Mouse (Mus musculus): ENCODE measurements around the gene Ankrd33b.

Ankrd33b gene

DNA sequence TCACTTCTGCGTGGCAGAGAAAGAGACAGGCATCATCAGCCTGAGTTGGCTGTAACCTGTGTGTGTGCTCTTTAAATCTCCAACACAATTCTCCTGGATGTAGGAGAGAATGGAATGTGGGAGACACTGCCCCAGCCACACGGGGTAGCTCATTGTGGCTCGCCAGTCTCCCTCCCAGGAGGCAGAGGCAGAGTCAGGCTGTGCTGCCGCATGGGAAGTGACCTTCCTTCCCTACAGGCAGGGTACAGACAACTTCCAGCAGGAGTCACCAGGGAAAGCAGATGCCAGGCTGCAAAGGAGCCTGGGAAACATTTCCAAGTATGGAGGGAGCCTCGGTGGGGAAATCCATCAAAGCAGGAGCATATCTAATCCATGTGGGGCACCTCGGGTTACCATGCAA lies 62.3 kb downstream of the Ankrd33b start:
- in situ Hi-C loops (cut with MboI): loop anchor here (5.0 kb wide), 1 partner anchor 122 kb away; no protein-coding TSS in a partner anchor

DNA sequence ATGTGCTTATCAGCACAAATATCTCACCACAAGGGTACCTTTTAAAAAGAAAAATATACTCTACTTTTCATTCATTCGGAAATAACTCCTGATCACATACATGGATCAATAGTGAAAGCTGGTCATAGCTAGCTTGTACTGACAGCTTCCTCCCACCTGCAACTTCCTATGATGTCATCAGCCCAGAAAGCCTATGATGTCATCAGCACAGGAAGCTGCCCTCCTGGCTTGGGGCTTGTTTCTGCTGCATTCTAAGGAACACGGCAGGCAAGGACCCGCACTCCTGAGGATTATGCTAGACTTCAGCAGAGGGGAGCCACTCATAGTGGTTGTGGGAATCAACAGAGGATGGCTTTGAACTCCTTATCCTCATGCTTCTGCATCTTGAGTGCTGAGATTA lies 63.2 kb downstream of the Ankrd33b start:
- in situ Hi-C loops (cut with MboI): no loop called here

DNA sequence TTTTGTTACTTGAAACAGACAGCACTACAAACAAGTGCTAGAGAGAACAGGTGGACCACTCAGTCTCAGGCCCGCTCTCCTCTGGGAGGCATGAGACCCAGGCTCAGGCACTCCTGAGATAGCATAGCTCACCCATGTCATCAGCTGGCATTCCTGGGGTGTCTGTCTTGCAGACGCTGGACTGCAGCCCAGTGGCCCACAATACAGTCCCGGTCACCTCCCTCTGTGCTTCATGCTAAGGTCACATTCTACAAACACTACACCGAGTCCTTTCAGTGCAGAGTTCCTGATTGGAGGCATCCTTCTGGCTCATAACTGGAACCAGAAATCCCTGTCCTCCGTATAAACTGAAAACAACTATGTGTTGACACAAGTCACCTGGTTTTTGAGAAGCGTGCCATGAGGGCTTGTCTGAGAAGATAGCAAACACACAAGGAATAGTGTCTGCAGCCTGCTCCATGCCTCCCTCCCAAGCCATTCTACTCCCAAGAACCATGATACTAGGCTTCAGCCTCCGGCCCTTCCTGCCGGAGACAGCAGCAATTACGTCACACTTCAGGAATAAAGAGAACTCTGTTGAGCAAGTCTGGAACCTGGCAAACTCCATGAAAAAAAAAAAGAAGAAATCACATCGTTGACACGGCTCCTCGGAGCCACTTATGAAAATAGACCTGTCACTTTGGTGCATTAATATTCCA lies 65.1 kb downstream of the Ankrd33b start:
- in situ Hi-C loops (cut with MboI): no loop called here

- in situ Hi-C loops (cut with MboI): no loop called here
Measured at GRCm38 (mm10) chr15:31299258-31299917, 68.1 kb downstream of the Ankrd33b start.

DNA sequence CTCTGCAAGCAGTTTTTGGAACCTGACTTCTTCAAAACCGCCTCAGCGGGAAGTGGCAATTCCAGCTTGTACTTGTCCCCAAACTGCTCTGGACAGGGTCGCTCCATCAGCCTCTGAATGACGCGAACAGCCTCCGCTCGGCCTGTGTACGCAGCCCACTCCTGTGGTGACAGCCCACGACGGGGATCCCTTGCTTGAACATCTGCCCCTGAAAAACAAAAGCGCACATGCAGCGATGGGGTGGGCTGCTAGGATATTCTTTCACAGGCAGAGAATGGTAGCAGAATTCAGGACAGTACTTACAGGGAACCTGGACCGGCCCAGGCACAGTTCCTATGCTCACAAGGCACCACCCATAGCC lies 69.8 kb downstream of the Ankrd33b start:
- in situ Hi-C loops (cut with MboI): no loop called here

GRCm38 (mm10) chr15:31296882-31297776 lies 70.4 kb downstream of the Ankrd33b start:
- in situ Hi-C loops (cut with MboI): no loop called here

GRCm38 (mm10) chr15:31294311-31294710 lies 73.2 kb downstream of the Ankrd33b start:
- in situ Hi-C loops (cut with MboI): no loop called here

DNA sequence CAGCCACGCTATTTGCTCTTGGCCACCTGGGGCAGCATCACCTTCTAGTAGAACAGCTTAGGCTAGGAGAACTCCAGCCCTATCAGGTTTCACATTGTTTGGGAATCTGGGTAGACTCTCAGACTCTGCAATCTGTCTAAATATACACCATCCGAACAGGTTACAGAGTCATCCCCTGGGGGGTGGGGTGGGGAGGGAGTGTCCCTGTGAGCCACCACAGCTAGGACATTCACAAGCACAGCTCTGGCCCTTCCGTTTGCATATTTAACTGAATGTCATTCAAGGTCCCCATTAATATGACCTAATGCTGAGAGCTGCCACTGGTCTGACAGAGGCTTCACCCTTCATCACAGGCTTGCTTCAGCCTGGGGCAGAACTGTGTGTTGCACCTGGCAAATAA lies 74.9 kb downstream of the Ankrd33b start:
- in situ Hi-C loops (cut with MboI): no loop called here

DNA sequence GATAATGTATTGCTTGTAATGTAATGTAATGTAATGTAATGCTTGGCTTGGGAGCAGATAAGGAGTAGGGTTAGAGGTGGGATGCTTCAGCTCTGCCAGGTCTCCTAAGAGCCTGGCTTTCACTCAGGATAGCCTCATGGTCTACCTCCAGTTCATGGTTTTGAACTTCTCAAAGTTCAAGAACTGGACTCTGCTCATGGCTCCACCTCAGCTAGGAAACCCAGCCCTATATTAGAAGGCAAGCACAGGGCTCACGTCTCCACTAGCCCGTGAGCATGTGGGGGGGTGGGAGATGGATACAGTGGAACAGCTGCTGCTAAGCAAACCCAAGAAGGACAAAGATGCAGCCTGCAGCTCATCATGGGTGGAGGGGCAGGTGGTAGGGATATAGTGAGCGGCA lies 81.8 kb downstream of the Ankrd33b start:
- in situ Hi-C loops (cut with MboI): no loop called here

GRCm38 (mm10) chr15:31284922-31285631 lies 82.4 kb downstream of the Ankrd33b start:
- in situ Hi-C loops (cut with MboI): no loop called here

- in situ Hi-C loops (cut with MboI): no loop called here
Measured at GRCm38 (mm10) chr15:31284142-31284541, 83.4 kb downstream of the Ankrd33b start.

DNA sequence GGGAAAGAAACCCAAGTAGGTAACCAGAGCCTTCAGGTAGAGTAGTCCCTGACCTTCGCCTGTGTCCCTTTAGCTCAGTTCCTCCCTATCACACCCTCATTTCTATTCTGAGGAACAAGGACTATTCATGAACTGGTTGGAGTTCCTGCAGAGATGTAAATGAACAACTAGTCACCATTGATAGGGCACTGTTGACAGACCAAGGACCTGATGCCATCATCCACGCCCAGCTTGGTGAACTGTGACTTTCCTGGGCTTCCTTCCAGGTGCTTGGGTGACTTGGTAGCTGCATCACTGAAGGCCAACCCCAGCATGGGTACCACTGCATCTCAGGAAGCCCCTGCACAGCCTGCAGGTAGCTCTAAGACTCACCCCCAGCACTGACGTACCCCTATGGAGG lies 85.2 kb downstream of the Ankrd33b start:
- in situ Hi-C loops (cut with MboI): no loop called here

DNA sequence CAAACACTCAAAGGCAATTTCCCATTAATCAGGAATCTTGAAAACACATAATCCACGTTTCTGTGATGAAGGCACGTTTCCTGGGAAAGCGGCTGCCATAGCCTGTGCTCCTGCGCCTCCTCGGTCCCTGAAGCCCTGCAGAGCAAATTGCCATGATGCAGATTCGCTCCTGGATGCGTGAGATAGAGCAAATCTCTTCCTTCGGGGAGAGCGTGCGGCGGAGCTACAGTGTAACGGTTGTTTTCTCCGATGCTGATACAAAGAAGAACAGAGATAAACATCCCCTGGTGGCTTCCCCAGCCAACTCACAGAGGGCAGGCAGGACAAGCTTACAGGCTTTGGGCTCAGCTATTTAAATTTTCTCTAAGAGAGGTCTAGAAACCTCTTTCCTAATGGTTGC lies 85.7 kb downstream of the Ankrd33b start:
- in situ Hi-C loops (cut with MboI): no loop called here

DNA sequence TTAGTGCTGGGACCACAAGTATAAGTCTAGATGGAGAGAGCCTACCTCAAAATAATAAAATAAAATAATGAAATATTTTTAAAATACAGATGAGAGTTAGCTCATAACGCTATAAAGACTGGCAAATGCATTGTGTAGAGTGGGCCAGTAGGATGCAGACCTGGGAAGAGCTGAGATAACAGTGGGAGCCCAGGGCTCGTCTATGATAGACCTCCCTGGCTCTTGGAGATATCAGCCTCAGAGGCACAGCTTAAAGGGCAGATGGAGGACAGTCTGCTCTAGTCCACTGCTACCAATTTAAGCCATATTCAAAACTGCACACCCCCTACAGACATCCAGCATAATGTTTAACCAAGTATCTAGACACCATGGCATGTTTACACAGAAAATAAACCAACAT lies 86.8 kb downstream of the Ankrd33b start:
- in situ Hi-C loops (cut with MboI): no loop called here

GRCm38 (mm10) chr15:31280059-31280458 lies 87.5 kb downstream of the Ankrd33b start:
- in situ Hi-C loops (cut with MboI): no loop called here

- in situ Hi-C loops (cut with MboI): no loop called here
Measured at GRCm38 (mm10) chr15:31279577-31280004, 87.9 kb downstream of the Ankrd33b start.

- in situ Hi-C loops (cut with MboI): no loop called here
Measured at GRCm38 (mm10) chr15:31279120-31279519, 88.4 kb downstream of the Ankrd33b start.

DNA sequence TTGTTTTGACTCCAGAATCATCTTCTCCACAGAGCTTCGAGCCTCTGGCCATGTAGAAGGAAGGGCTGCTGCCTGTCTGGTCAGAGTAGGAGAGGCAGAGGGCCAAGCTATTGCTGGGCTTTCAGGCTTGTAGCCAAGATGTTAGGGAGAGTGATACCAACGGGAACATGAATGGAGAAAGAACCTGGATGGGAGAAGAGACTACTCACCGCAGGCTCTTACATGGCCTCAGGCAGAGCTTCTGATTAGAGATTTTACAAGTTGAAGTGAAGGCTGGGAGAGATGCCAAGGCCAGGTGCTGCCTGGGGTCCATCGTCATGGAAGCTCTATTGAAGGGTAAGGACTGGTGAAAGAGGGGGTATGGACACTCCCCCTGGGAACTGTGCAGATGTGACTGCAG lies 89.4 kb downstream of the Ankrd33b start:
- in situ Hi-C loops (cut with MboI): no loop called here

- in situ Hi-C loops (cut with MboI): no loop called here
Measured at GRCm38 (mm10) chr15:31273509-31273908, 94.0 kb downstream of the Ankrd33b start.

DNA sequence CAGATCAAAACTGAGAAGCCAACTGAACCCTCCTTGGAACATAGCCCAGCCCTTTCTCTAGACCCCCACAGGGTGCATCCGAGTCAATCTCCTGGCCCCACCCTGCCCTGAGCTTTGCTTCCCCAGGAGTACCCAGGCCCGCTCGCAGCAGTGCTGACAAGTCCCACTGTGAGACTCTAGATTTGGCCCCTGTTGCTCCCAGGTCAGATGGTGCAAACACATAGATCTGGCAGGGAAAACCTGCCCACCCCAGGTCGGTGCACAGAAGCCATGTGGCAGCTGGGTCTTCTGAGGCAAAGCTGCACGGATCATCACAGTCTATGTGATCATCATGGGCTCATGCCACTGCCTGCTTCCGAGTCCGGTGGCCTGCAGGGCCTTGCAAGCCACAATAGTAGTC lies 94.8 kb downstream of the Ankrd33b start:
- in situ Hi-C loops (cut with MboI): no loop called here

DNA sequence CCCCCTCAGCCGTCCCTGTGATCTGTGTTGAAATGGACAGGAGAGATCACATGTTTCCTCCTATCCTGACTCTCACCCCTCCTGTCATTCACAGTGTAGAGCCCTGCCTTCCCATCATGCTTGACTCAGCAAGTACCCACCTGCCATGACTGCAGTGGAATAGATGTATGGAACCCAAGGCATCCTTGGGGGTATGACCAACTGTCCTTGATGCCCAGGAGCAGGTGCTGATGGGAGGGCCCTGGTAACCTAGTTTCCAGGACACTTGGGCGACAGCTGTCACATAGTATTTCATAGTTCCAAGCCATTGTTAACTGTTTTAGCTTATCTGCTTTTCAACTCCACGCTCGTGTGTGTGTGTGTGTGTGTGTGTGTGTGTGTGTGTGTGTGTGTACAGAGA lies 98.0 kb downstream of the Ankrd33b start:
- in situ Hi-C loops (cut with MboI): no loop called here

GRCm38 (mm10) chr15:31268148-31268547 lies 99.4 kb downstream of the Ankrd33b start:
- in situ Hi-C loops (cut with MboI): no loop called here

Measured in mature B cell (primary cell).